ENCODE assay signal across 15 mouse cellular contexts in the genomic region with DNA sequence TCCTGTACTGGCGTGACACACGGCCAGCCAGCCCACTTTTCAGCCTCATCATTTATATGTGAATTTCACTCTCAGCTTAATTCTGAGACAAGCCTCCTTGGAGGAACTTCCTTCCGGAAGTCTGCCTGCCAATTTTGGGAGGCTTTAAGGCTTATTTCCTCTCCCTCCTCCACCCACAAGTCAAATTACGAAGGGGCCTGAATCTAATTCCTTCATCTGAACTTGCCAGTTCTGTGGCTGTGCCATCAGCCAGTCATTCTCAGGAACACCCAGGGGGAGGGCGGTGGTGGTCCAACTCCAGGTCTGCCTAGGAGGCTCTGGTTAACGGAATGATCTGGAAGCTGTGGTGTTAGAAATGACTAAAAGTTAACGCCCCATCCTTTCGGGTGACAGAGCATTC.
DNase-seq lines count a peak whose midpoint lies in the region; ATAC-seq and TF ChIP-seq lines count a peak whose summit lies in the region.
"Had no signal": no experiment of that assay in that cellular context is flagged by ENCODE, and none has a peak within 500 bp of the region (broad histone marks: within the 10 kb centered on the region; RNA-seq: fewer than 3 reads in every experiment).

No protein-coding gene starts in this region.

- H3K4me1 ChIP-seq in forebrain, embryonic 16.5 days (replicated peaks; ENCODE audit: control insufficient read depth, insufficient read depth, low read length): peaks cover 7% of the 10 kb centered on the region
- peaks cover 16% of the 10 kb centered on the region for H3K4me1 ChIP-seq in forebrain, embryonic 15.5 days
- no peaks in the 10 kb centered on the region for H3K4me1 ChIP-seq in heart, embryonic 11.5 days (ENCODE audit: control insufficient read depth, insufficient read depth, low read length)
- H3K4me1 ChIP-seq in limb, embryonic 14.5 days (ENCODE audit: control insufficient read depth, insufficient read depth, low read length): peaks cover 24% of the 10 kb centered on the region
- H3K4me1 ChIP-seq in limb, embryonic 10.5 days: peaks cover 15% of the 10 kb centered on the region

- 0 out of 2 replicates have a peak overlapping the region, but pooled peaks have one; percentile 24 for H3K27ac ChIP-seq in forebrain, embryonic 16.5 days (ENCODE audit: low read length)
- no peak overlapping the region for H3K27ac ChIP-seq in forebrain, embryonic 15.5 days (replicated peaks)
- H3K27ac ChIP-seq in heart, embryonic 11.5 days (ENCODE audit: low read depth, low read length): no peak overlapping the region
- 0 out of 2 replicates have a peak overlapping the region, but pooled peaks have one; percentile 30 for H3K27ac ChIP-seq in limb, embryonic 14.5 days (replicated peaks; ENCODE audit: low read depth, low read length)
- no peak overlapping the region for H3K27ac ChIP-seq in limb, embryonic 10.5 days
- H3K27ac ChIP-seq: hindbrain, postnatal 0 days; kidney, embryonic 15.5 days; neural tube, embryonic 15.5 days had no signal

- H3K9me3 ChIP-seq in forebrain, embryonic 16.5 days (ENCODE audit: control insufficient read depth, low read length): no peaks in the 10 kb centered on the region
- H3K9me3 ChIP-seq in forebrain, embryonic 15.5 days: no peaks in the 10 kb centered on the region
- H3K9me3 ChIP-seq in heart, embryonic 11.5 days (replicated peaks; ENCODE audit: control insufficient read depth, low read length): no peaks in the 10 kb centered on the region
- no peaks in the 10 kb centered on the region for H3K9me3 ChIP-seq in limb, embryonic 14.5 days (ENCODE audit: control insufficient read depth, low read length)
- H3K9me3 ChIP-seq in limb, embryonic 10.5 days (replicated peaks): no peaks in the 10 kb centered on the region
- H3K9me3 ChIP-seq: kidney, embryonic 15.5 days; neural tube, embryonic 15.5 days had no signal

- no peaks in the 10 kb centered on the region for H3K36me3 ChIP-seq in forebrain, embryonic 16.5 days (ENCODE audit: control insufficient read depth, insufficient read depth)
- no peaks in the 10 kb centered on the region for H3K36me3 ChIP-seq in forebrain, embryonic 15.5 days
- no peaks in the 10 kb centered on the region for H3K36me3 ChIP-seq in heart, embryonic 11.5 days (ENCODE audit: control insufficient read depth, insufficient read depth, low read length)
- no peaks in the 10 kb centered on the region for H3K36me3 ChIP-seq in limb, embryonic 14.5 days (ENCODE audit: control insufficient read depth, insufficient read depth, low read length)
- H3K36me3 ChIP-seq in limb, embryonic 10.5 days: no peaks in the 10 kb centered on the region
- H3K36me3 ChIP-seq: G1E; kidney, embryonic 15.5 days; neural tube, embryonic 15.5 days had no signal

- no peak for TF ChIP-seq POLR2A in limb, embryonic 14.5 days (IDR thresholded peaks at IDR 0.05; ENCODE audit: borderline replicate concordance, extremely low read depth, insufficient read depth, insufficient read length)

- H3K9ac ChIP-seq in forebrain, embryonic 16.5 days (replicated peaks; ENCODE audit: low read depth, low read length): no peak overlapping the region
- H3K9ac ChIP-seq in forebrain, embryonic 15.5 days (replicated peaks): no peak overlapping the region
- no peak overlapping the region for H3K9ac ChIP-seq in heart, embryonic 11.5 days (ENCODE audit: low read depth, low read length)
- H3K9ac ChIP-seq in limb, embryonic 14.5 days (ENCODE audit: low read depth, low read length, severe bottlenecking): no peak overlapping the region
- H3K9ac ChIP-seq: kidney, embryonic 15.5 days; liver, postnatal 0 days; neural tube, embryonic 15.5 days had no signal

- no peaks in the 10 kb centered on the region for H3K27me3 ChIP-seq in forebrain, embryonic 16.5 days (replicated peaks; ENCODE audit: control insufficient read depth, insufficient read depth, low read length)
- H3K27me3 ChIP-seq in forebrain, embryonic 15.5 days: no peaks in the 10 kb centered on the region
- H3K27me3 ChIP-seq in heart, embryonic 11.5 days (ENCODE audit: control insufficient read depth, insufficient read depth, low read length): no peaks in the 10 kb centered on the region
- H3K27me3 ChIP-seq in limb, embryonic 14.5 days (ENCODE audit: control insufficient read depth, insufficient read depth, low read length): no peaks in the 10 kb centered on the region
- H3K27me3 ChIP-seq in limb, embryonic 10.5 days (ENCODE audit: low read depth, poor library complexity, severe bottlenecking): peaks cover 5% of the 10 kb centered on the region; the same call in 1 of the 2 replicates
- H3K27me3 ChIP-seq: kidney, embryonic 15.5 days had no signal

- no peak overlapping the region for H3K4me3 ChIP-seq in forebrain, embryonic 16.5 days (replicated peaks; ENCODE audit: low read length)
- no peak overlapping the region for H3K4me3 ChIP-seq in forebrain, embryonic 15.5 days
- H3K4me3 ChIP-seq in heart, embryonic 11.5 days (ENCODE audit: low read depth, low read length): no peak overlapping the region
- no peak overlapping the region for H3K4me3 ChIP-seq in limb, embryonic 14.5 days (replicated peaks; ENCODE audit: low read length)
- H3K4me3 ChIP-seq in limb, embryonic 10.5 days: no peak overlapping the region
- H3K4me3 ChIP-seq: kidney, embryonic 15.5 days; myocyte; neural tube, embryonic 15.5 days had no signal

- H3K4me2 ChIP-seq in forebrain, embryonic 16.5 days (ENCODE audit: low read length): no peak overlapping the region
- H3K4me2 ChIP-seq in forebrain, embryonic 15.5 days (replicated peaks): no peak overlapping the region
- H3K4me2 ChIP-seq in heart, embryonic 11.5 days: no peak overlapping the region
- no peak overlapping the region for H3K4me2 ChIP-seq in limb, embryonic 14.5 days (replicated peaks; ENCODE audit: low read depth, low read length, severe bottlenecking)

- WGBS in forebrain, embryonic 16.5 days: 75% methylated on average over 8 of the region's 8 CpGs
- WGBS in forebrain, embryonic 15.5 days: 73% methylated on average over 8 of the region's 8 CpGs
- 71% methylated on average over 8 of the region's 8 CpGs for WGBS in heart, embryonic 11.5 days (ENCODE audit: insufficient replicate concordance)
- WGBS in limb, embryonic 14.5 days: 53% methylated on average over 8 of the region's 8 CpGs
- WGBS in limb, embryonic 10.5 days: 80% methylated on average over 8 of the region's 8 CpGs

- peak; percentile 15 for DNase-seq in heart, postnatal 4 days
- no peak for DNase-seq in limb, embryonic 14.5 days (ENCODE audit: low spot score)
- DNase-seq in limb, embryonic 10.5 days (ENCODE audit: low spot score): no peak
- no peak for DNase-seq in right cerebral cortex, adult 2 months (ENCODE audit: low spot score in 2 of 2)
- DNase-seq: liver had no signal

- no peak for ATAC-seq in forebrain, embryonic 16.5 days
- no peak for ATAC-seq in forebrain, embryonic 15.5 days (replicated peaks)
- ATAC-seq in heart, embryonic 11.5 days (replicated peaks; ENCODE audit: insufficient number of reproducible peaks, low FRiP score, low TSS enrichment): no peak
- ATAC-seq in limb, embryonic 14.5 days (ENCODE audit: low FRiP score, low read depth): no peak
- ATAC-seq in granulocyte monocyte progenitor cell, adult 5-6 weeks (replicated peaks; ENCODE audit: poor library complexity, severe bottlenecking): peak; percentile 22
- ATAC-seq: liver, postnatal 0 days had no signal

Comparison
In these comparisons a context has a peak if more than half of its experiments do, and no peak if none do; other contexts are left out.
1. H3K27ac ChIP-seq: peak in forebrain, embryonic 16.5 days (single experiment) and limb, embryonic 14.5 days (single experiment); none in forebrain, embryonic 15.5 days (single experiment), heart, embryonic 11.5 days (single experiment) and limb, embryonic 10.5 days (single experiment).